12 mouse cellular contexts compared by ENCODE assay signal in the genomic region with DNA sequence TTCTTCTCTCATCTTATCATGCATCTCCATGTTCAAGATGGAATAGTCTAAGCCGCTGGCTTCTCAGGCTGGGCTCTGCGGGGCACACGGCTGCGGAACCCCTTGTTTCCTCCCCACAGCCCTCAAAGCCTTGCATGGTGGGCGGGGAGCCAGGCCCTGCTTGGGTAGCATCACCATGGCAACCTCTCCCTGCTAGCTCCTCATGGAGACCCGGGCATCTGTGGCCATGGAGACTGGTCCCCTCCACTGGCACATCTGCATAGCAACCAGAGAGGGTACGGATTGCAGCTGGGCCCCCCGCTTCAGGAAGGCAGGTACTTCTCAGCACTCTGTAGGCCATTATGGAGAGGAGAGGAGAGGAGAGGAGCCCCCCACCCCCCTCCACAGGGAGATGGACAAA. TPM values are rescaled to one million over a fixed set of nuclear protein-coding genes. Genes with fewer than 3 reads are reported as not detected.
DNase-seq lines count a peak whose midpoint lies in the region; ATAC-seq and TF ChIP-seq lines count a peak whose summit lies in the region.
"Had no signal": no experiment of that assay in that cellular context is flagged by ENCODE, and none has a peak within 500 bp of the region (broad histone marks: within the 10 kb centered on the region; RNA-seq: fewer than 3 reads in every experiment).

No protein-coding gene starts in this region.

- H3K27ac ChIP-seq in heart, embryonic 10.5 days: peak overlapping the region; percentile 85
- H3K27ac ChIP-seq in hindbrain, embryonic 13.5 days: peak overlapping the region; percentile 82
- peak overlapping the region; percentile 77 for H3K27ac ChIP-seq in midbrain, postnatal 0 days (ENCODE audit: low read depth, low read length)
- no peak overlapping the region for H3K27ac ChIP-seq in liver, postnatal 0 days (ENCODE audit: low read depth)
- H3K27ac ChIP-seq: kidney, postnatal 0 days; stomach, embryonic 15.5 days had no signal

- H3K9me3 ChIP-seq in heart, embryonic 10.5 days: no peaks in the 10 kb centered on the region
- H3K9me3 ChIP-seq in hindbrain, embryonic 13.5 days: no peaks in the 10 kb centered on the region
- no peaks in the 10 kb centered on the region for H3K9me3 ChIP-seq in midbrain, postnatal 0 days (ENCODE audit: low read length)
- no peaks in the 10 kb centered on the region for H3K9me3 ChIP-seq in liver, postnatal 0 days (ENCODE audit: low read length)
- H3K9me3 ChIP-seq: stomach, embryonic 15.5 days had no signal

- no peaks in the 10 kb centered on the region for H3K36me3 ChIP-seq in heart, embryonic 10.5 days
- no peaks in the 10 kb centered on the region for H3K36me3 ChIP-seq in hindbrain, embryonic 13.5 days
- H3K36me3 ChIP-seq in midbrain, postnatal 0 days (ENCODE audit: insufficient read depth, low read length): no peaks in the 10 kb centered on the region
- H3K36me3 ChIP-seq in liver, postnatal 0 days (replicated peaks; ENCODE audit: insufficient read depth, low read length): no peaks in the 10 kb centered on the region
- H3K36me3 ChIP-seq: stomach, embryonic 15.5 days had no signal

- H3K4me1 ChIP-seq in heart, embryonic 10.5 days: peaks cover 61% of the 10 kb centered on the region
- peaks cover 74% of the 10 kb centered on the region for H3K4me1 ChIP-seq in hindbrain, embryonic 13.5 days (replicated peaks)
- H3K4me1 ChIP-seq in midbrain, postnatal 0 days (ENCODE audit: insufficient read depth, low read length): peaks cover 32% of the 10 kb centered on the region
- no peaks in the 10 kb centered on the region for H3K4me1 ChIP-seq in liver, postnatal 0 days (ENCODE audit: insufficient read depth)

- 0 out of 2 replicates have a peak overlapping the region, but pooled peaks have one; percentile 4 for H3K9ac ChIP-seq in hindbrain, embryonic 13.5 days
- 0 out of 2 replicates have a peak overlapping the region, but pooled peaks have one; percentile 24 for H3K9ac ChIP-seq in midbrain, postnatal 0 days (replicated peaks; ENCODE audit: low read length, poor library complexity, severe bottlenecking)
- no peak overlapping the region for H3K9ac ChIP-seq in liver, postnatal 0 days (replicated peaks)
- H3K9ac ChIP-seq: stomach, embryonic 15.5 days had no signal

- no peak for TF ChIP-seq EP300 in liver, postnatal 0 days (IDR thresholded peaks at IDR 0.05; ENCODE audit: low read depth)

- H3K4me3 ChIP-seq in heart, embryonic 10.5 days: no peak overlapping the region
- H3K4me3 ChIP-seq in hindbrain, embryonic 13.5 days: no peak overlapping the region
- H3K4me3 ChIP-seq in midbrain, postnatal 0 days (ENCODE audit: low read depth, low read length): no peak overlapping the region
- no peak overlapping the region for H3K4me3 ChIP-seq in liver, postnatal 0 days (ENCODE audit: low read depth, low read length)
- H3K4me3 ChIP-seq: stomach, embryonic 15.5 days had no signal

- peak overlapping the region; percentile 37 for H3K4me2 ChIP-seq in hindbrain, embryonic 13.5 days
- H3K4me2 ChIP-seq in midbrain, postnatal 0 days (ENCODE audit: low read depth, low read length, poor library complexity, severe bottlenecking): peak overlapping the region; percentile 20; the same call in 1 of the 2 replicates
- no peak overlapping the region for H3K4me2 ChIP-seq in liver, postnatal 0 days (ENCODE audit: low read depth, low read length)
- H3K4me2 ChIP-seq: stomach, embryonic 15.5 days had no signal

- DNase-seq in heart, embryonic 10.5 days (ENCODE audit: low spot score): no peak
- DNase-seq in heart, adult 8-10 months (ENCODE audit: low spot score): no peak
- peak; percentile 82 for DNase-seq in embryo, embryonic 11 days
- DNase-seq in midbrain, postnatal 0 days (ENCODE audit: low spot score): peak; percentile 93
- DNase-seq in liver, postnatal 0 days: no peak
- DNase-seq in lung, adult 18-20 months: no peak
- DNase-seq: adrenal gland, postnatal 36 days had no signal

- peak; percentile 82 for ATAC-seq in hindbrain, embryonic 13.5 days (ENCODE audit: low FRiP score)
- ATAC-seq in midbrain, postnatal 0 days (ENCODE audit: low FRiP score): peak; percentile 81
- no peak for ATAC-seq in monocyte, adult 5-6 weeks (replicated peaks; ENCODE audit: insufficient number of reproducible peaks, low FRiP score, low TSS enrichment, poor library complexity, severe bottlenecking)
- ATAC-seq in liver, postnatal 0 days: no peak
- ATAC-seq: CD4-positive, CD25-positive, alpha-beta regulatory T cell, adult 4 months had no signal

- H3K27me3 ChIP-seq in heart, embryonic 10.5 days (ENCODE audit: insufficient read depth, poor library complexity, severe bottlenecking): no peaks in the 10 kb centered on the region
- no peaks in the 10 kb centered on the region for H3K27me3 ChIP-seq in hindbrain, embryonic 13.5 days
- H3K27me3 ChIP-seq in midbrain, postnatal 0 days (ENCODE audit: insufficient read depth, low read length): no peaks in the 10 kb centered on the region
- H3K27me3 ChIP-seq in liver, postnatal 0 days (ENCODE audit: insufficient read depth, low read length): no peaks in the 10 kb centered on the region
- H3K27me3 ChIP-seq: stomach, embryonic 15.5 days had no signal

- TF ChIP-seq CTCF in midbrain, postnatal 0 days (IDR thresholded peaks at IDR 0.05): no peak
- no peak for TF ChIP-seq CTCF in liver, postnatal 0 days (IDR thresholded peaks at IDR 0.05; ENCODE audit: low read depth)

- 63% methylated on average over 8 of the region's 8 CpGs for WGBS in heart, embryonic 10.5 days
- 15% methylated on average over 8 of the region's 8 CpGs for WGBS in hindbrain, embryonic 13.5 days
- WGBS in midbrain, postnatal 0 days: 8% methylated on average over 8 of the region's 8 CpGs
- 71% methylated on average over 8 of the region's 8 CpGs for WGBS in liver, postnatal 0 days (ENCODE audit: insufficient replicate concordance)

RNA-seq across cellular contexts. Expression of a gene that starts 40.5 kb away (rescaled TPM):
- polyA plus RNA-seq in heart, embryonic 10.5 days (2016; fragmentation: Nextera tagmentation; extraction: Ambion mirVana): 46.1 and 52.4 TPM in 2 replicates
- total RNA-seq in heart, adult 8-10 months (2022): 10 to 100 TPM; 29.0 to 36.3 (median 32.2) TPM
- 73.6 and 78.8 TPM in 2 replicates for polyA plus RNA-seq in hindbrain, embryonic 13.5 days (2015; fragmentation: Nextera tagmentation; extraction: Ambion mirVana)
- 65.7 and 69.7 TPM in 2 replicates for total RNA-seq in midbrain, postnatal 0 days (2014; rRNA removed)
- 52.7 and 67.5 TPM in 2 replicates for polyA plus RNA-seq in midbrain, postnatal 0 days (2015; fragmentation: Nextera tagmentation; extraction: Ambion mirVana)
- total RNA-seq in monocyte, adult 5-6 weeks (2017): 24.4 to 70.1 TPM (median 35.2 TPM) in 3 replicates
- 32.2 and 33.9 TPM in 2 replicates for polyA plus RNA-seq in liver, postnatal 0 days (2015; fragmentation: Nextera tagmentation; extraction: Ambion mirVana)

RNA-seq across cellular contexts. Expression of a gene that starts 44.0 kb away (rescaled TPM):
- 184 TPM in 2 replicates for polyA plus RNA-seq in heart, embryonic 10.5 days (2016; fragmentation: Nextera tagmentation; extraction: Ambion mirVana)
- 1 to 10 TPM; 4.7 to 6.7 (median 5.6) TPM for total RNA-seq in heart, adult 8-10 months (2022)
- polyA plus RNA-seq in hindbrain, embryonic 13.5 days (2015; fragmentation: Nextera tagmentation; extraction: Ambion mirVana): 43.0 and 43.7 TPM in 2 replicates
- 11.4 and 16.2 TPM in 2 replicates for total RNA-seq in midbrain, postnatal 0 days (2014; rRNA removed)
- polyA plus RNA-seq in midbrain, postnatal 0 days (2015; fragmentation: Nextera tagmentation; extraction: Ambion mirVana): 7.6 and 7.7 TPM in 2 replicates
- total RNA-seq in monocyte, adult 5-6 weeks (2017): 10.9 to 27.9 TPM (median 20.2 TPM) in 3 replicates
- polyA plus RNA-seq in liver, postnatal 0 days (2015; fragmentation: Nextera tagmentation; extraction: Ambion mirVana): 42.1 and 53.6 TPM in 2 replicates

Comparison
In these comparisons a context has a peak if more than half of its experiments do, and no peak if none do; other contexts are left out.
1. DNase-seq: peak in embryo, embryonic 11 days (single experiment) and midbrain, postnatal 0 days (single experiment); none in heart, embryonic 10.5 days (single experiment), heart, adult 8-10 months (single experiment), liver, postnatal 0 days (single experiment) and lung, adult 18-20 months (0 of 2).
2. ATAC-seq: peak in hindbrain, embryonic 13.5 days (single experiment) and midbrain, postnatal 0 days (single experiment); none in monocyte, adult 5-6 weeks (single experiment) and liver, postnatal 0 days (single experiment).